Mouse (Mus musculus) stomach, embryonic 14.5 days (tissue): Measurements from ENCODE around the gene Rheb. TPM values are rescaled to one million over a fixed set of nuclear protein-coding genes. Genes with fewer than 3 reads are reported as not detected.

Experiments used
- ATAC-seq: fragments of 200-750 bp; cut with Nextera tagmentation; 2 replicates; pipeline ENCODE4 v1.8.0; 2017; ENCODE audit warnings: low read depth, moderate TSS enrichment; ENCODE audit not compliant: insufficient number of reproducible peaks, insufficient read depth, low FRiP score
- H3K27ac ChIP-seq: fragments of 300-500 bp; sonication (generic); 2 replicates; pipeline ENCODE4 v1.5.1; 2014; ENCODE audit warnings: mild to moderate bottlenecking, low read length, moderate library complexity, mixed read lengths
- H3K27me3 ChIP-seq: fragments of 300-500 bp; sonication (generic); 2 replicates; pipeline ENCODE4 v1.6.1; 2014; ENCODE audit warnings: low read length, control low read depth, mixed read lengths; ENCODE audit not compliant: control insufficient read depth, insufficient read depth
- H3K36me3 ChIP-seq: fragments of 300-500 bp; sonication (generic); 2 replicates; pipeline ENCODE4 v1.6.1; 2014; ENCODE audit warnings: mild to moderate bottlenecking, control low read depth, low read length, moderate library complexity, mixed read lengths; ENCODE audit not compliant: control insufficient read depth, insufficient read depth
- H3K4me1 ChIP-seq: fragments of 300-500 bp; sonication (generic); 2 replicates; pipeline ENCODE4 v1.6.1; 2014; ENCODE audit warnings: low read length, control low read depth, mixed read lengths; ENCODE audit not compliant: control insufficient read depth, insufficient read depth
- H3K4me2 ChIP-seq: fragments of 300-500 bp; sonication (generic); replicated peaks from 2 replicates; pipeline ENCODE4 v1.6.1; 2014; ENCODE audit warnings: low read depth, low read length, control low read depth
- H3K4me3 ChIP-seq: fragments of 300-500 bp; sonication (generic); 2 replicates; pipeline ENCODE4 v1.5.1; 2014; ENCODE audit warnings: low read depth, low read length, control low read depth
- H3K9ac ChIP-seq: fragments of 300-500 bp; sonication (generic); replicated peaks from 2 replicates; pipeline ENCODE4 v1.6.1; 2014; ENCODE audit warnings: low read depth, mild to moderate bottlenecking, control low read depth, low read length, moderate library complexity, mixed read lengths
- H3K9me3 ChIP-seq: fragments of 300-500 bp; sonication (generic); 2 replicates; pipeline ENCODE4 v1.6.1; 2016; ENCODE audit warnings: low read depth, low read length, control low read depth; ENCODE audit not compliant: control insufficient read depth
- WGBS: fragments of 180-500 bp; shearing (Covaris S2); extraction: QIAGEN DNeasy Blood & Tissue Kit; methylation state at CpG from one replicate; pipeline ENCODE4 v1.1.7; 2014; 5-methylcytosine and 5-hydroxymethylcytosine counted together
- polyA plus RNA-seq: library from polyadenylated mRNA; unstranded; fragments of >200 nt; fragmentation: Nextera tagmentation; extraction: Ambion mirVana; gene quantifications from 2 replicates; pipeline ENCODE4 v1.2.1, GENCODE M21; 2014

Gene Rheb
- polyA plus RNA-seq, 1 experiment from 2014 or later, result 226 TPM

GRCm38 (mm10) chr5:24873221-24873620 is 30.8 kb upstream of the Rheb start:
- Histone ChIP-seq H3K9me3 (no peaks in the 10 kb centered on the region), H3K27me3 (no peaks in the 10 kb centered on the region), H3K4me2 (no peak overlapping the region), H3K27ac (no peak overlapping the region), H3K4me1 (no peaks in the 10 kb centered on the region; the same call in 1 of the 2 replicates), H3K4me3 (no peak overlapping the region), H3K36me3 (peaks cover 9% of the 10 kb centered on the region; the same call in 1 of the 2 replicates), H3K9ac (no peak overlapping the region)
- no peak for ATAC-seq
- WGBS, result 59% methylated on average over 6 of the region's 6 CpGs

GRCm38 (mm10) chr5:24871276-24871675 is 28.9 kb upstream of the Rheb start:
- H3K4me1 ChIP-seq, result no peaks in the 10 kb centered on the region; the same call in 1 of the 2 replicates
- H3K4me2 ChIP-seq, result no peak overlapping the region
- H3K36me3 ChIP-seq, result peaks cover 5% of the 10 kb centered on the region; the same call in 1 of the 2 replicates
- H3K9me3 ChIP-seq, result peaks cover 3% of the 10 kb centered on the region; the same call in 1 of the 2 replicates
- no peak for ATAC-seq
- 81% methylated on average over 12 of the region's 12 CpGs for WGBS
- H3K27me3 ChIP-seq, result no peaks in the 10 kb centered on the region
- H3K27ac ChIP-seq, result no peak overlapping the region
- no peak overlapping the region for H3K9ac ChIP-seq
- no peak overlapping the region for H3K4me3 ChIP-seq

- H3K36me3 ChIP-seq, result peaks cover 5% of the 10 kb centered on the region; the same call in 1 of the 2 replicates
- no peaks in the 10 kb centered on the region; the same call in 1 of the 2 replicates for H3K4me1 ChIP-seq
- no peak overlapping the region for H3K4me3 ChIP-seq
- H3K4me2 ChIP-seq, result no peak overlapping the region
- ATAC-seq, result 0 out of 2 replicates have a peak, but pooled peaks have one; percentile 46
- H3K9ac ChIP-seq, result no peak overlapping the region
- WGBS, result 67% methylated on average over 11 of the region's 11 CpGs
- H3K9me3 ChIP-seq, result peaks cover 3% of the 10 kb centered on the region; the same call in 1 of the 2 replicates
- no peak overlapping the region for H3K27ac ChIP-seq
- H3K27me3 ChIP-seq, result no peaks in the 10 kb centered on the region
Observed at GRCm38 (mm10) chr5:24869796-24870289, 27.4 kb upstream of the Rheb start.

GRCm38 (mm10) chr5:24863804-24864203 is 21.4 kb upstream of the Rheb start:
- ATAC-seq, result no peak
- no peak overlapping the region for H3K4me2 ChIP-seq
- peaks cover 7% of the 10 kb centered on the region; the same call in 1 of the 2 replicates for H3K36me3 ChIP-seq
- H3K4me3 ChIP-seq, result no peak overlapping the region
- peaks cover 3% of the 10 kb centered on the region; the same call in 1 of the 2 replicates for H3K9me3 ChIP-seq
- no peak overlapping the region for H3K27ac ChIP-seq
- H3K4me1 ChIP-seq, result no peaks in the 10 kb centered on the region
- 71% methylated on average over 12 of the region's 12 CpGs for whole genome bisulfite sequencing
- no peaks in the 10 kb centered on the region for H3K27me3 ChIP-seq
- no peak overlapping the region for H3K9ac ChIP-seq

GRCm38 (mm10) chr5:24861449-24861930 is 19.1 kb upstream of the Rheb start:
- Histone ChIP-seq H3K9ac (no peak overlapping the region), H3K27ac (no peak overlapping the region), H3K4me2 (no peak overlapping the region), H3K4me1 (no peaks in the 10 kb centered on the region), H3K36me3 (0 out of 2 replicates have a peak, but pooled peaks cover 4% of the 10 kb centered on the region), H3K4me3 (no peak overlapping the region), H3K9me3 (peaks cover 2% of the 10 kb centered on the region; the same call in 1 of the 2 replicates), H3K27me3 (no peaks in the 10 kb centered on the region)
- WGBS, result 84% methylated on average over 9 of the region's 9 CpGs
- ATAC-seq, result no peak

GRCm38 (mm10) chr5:24860635-24861448 is 18.4 kb upstream of the Rheb start:
- H3K9ac ChIP-seq, result no peak overlapping the region
- no peak for ATAC-seq
- no peak overlapping the region for H3K4me3 ChIP-seq
- H3K36me3 ChIP-seq, result 0 out of 2 replicates have a peak, but pooled peaks cover 4% of the 10 kb centered on the region
- no peak overlapping the region for H3K27ac ChIP-seq
- no peaks in the 10 kb centered on the region for H3K27me3 ChIP-seq
- no peaks in the 10 kb centered on the region for H3K9me3 ChIP-seq
- no peak overlapping the region for H3K4me2 ChIP-seq
- H3K4me1 ChIP-seq, result no peaks in the 10 kb centered on the region
- 82% methylated on average over 13 of the region's 13 CpGs for WGBS

- no peaks in the 10 kb centered on the region for H3K4me1 ChIP-seq
- 0 out of 2 replicates have a peak, but pooled peaks cover 4% of the 10 kb centered on the region for H3K36me3 ChIP-seq
- no peak overlapping the region for H3K4me2 ChIP-seq
- no peak overlapping the region for H3K9ac ChIP-seq
- no peak overlapping the region for H3K4me3 ChIP-seq
- ATAC-seq, result no peak; the same call in 1 of the 2 replicates
- no peaks in the 10 kb centered on the region for H3K27me3 ChIP-seq
- no peak overlapping the region for H3K27ac ChIP-seq
- H3K9me3 ChIP-seq, result no peaks in the 10 kb centered on the region
- WGBS, result 74% methylated on average over 3 of the region's 3 CpGs
Observed at GRCm38 (mm10) chr5:24859771-24860540, 17.5 kb upstream of the Rheb start.
